Mouse (Mus musculus): ENCODE measurements around the gene Spred1.
"Not testable (repeated sequence)": the region's sequence is repeated elsewhere in the genome, so short reads cannot be mapped to it uniquely, and the experiment has no call there.

Spred1 gene

GRCm38 (mm10) chr2:117119291-117120245 lies 1.6 kb upstream of the Spred1 start:
- DNase-seq (ENCODE audit: inconsistent ontology term) = peak; percentile 86

DNA sequence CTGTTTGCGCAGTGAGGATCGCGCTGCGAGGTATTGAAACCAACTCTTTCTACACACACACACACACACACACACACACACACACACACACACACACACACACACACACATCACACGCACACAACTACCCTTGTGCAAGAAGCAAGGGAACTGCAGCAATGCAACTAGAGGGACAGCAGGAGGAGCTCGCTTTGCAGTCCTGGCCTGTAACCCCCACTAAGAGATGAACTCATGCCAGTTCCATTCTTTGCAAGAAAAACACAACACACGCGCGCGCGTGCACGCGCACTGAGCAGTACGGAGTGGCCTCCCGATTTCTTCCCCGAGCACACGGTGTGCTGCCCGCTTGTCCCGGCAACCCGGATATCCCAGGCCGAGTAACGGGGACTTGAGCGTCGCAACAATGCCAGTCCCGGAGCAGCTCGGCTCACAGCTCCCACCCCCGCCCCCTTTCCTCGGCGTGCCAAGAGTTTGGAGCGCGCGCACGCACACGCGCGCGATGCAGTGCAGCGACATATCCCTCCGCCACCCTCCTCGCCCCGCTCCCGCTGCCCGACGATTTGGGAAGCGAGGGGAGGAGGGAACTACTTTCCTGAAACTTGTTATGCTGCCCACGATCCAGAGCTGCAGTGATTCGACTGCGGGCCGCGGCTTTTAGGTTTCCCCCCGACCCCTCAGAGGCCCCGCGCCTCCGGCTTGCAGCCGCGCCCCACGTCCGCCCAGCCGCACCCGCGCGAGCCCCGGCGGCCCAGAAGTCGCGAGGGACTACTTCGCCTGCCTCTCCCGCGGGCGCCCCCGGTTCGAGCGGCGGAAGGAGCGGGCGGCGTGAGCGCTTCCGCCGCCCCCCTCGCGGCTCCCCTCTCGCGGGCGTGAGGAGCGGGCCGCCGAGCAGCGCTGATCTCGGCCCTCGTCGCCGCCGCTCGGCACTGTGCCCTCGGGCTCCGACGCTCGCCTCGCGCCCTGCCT lies 645 bp upstream of the Spred1 start:
- DNase-seq (ENCODE audit: inconsistent ontology term) = peak; percentile 99

GRCm38 (mm10) chr2:117121984-117122605 lies 921 bp downstream of the Spred1 start:
- DNase-seq (ENCODE audit: inconsistent ontology term) = peak; percentile 51

- DNase-seq (ENCODE audit: inconsistent ontology term) = peak; percentile 78
These were observed 1.6 kb downstream of the Spred1 start for GRCm38 (mm10) chr2:117122701-117123337.

- peak; percentile 45 for DNase-seq (ENCODE audit: inconsistent ontology term)
These were observed 2.5 kb downstream of the Spred1 start for GRCm38 (mm10) chr2:117123701-117124100.

GRCm38 (mm10) chr2:117124839-117125238 lies 3.7 kb downstream of the Spred1 start:
- DNase-seq (ENCODE audit: inconsistent ontology term) = peak; percentile 49

- DNase-seq (ENCODE audit: inconsistent ontology term) = no peak
These were observed 8.0 kb downstream of the Spred1 start for GRCm38 (mm10) chr2:117129156-117129555.

DNA sequence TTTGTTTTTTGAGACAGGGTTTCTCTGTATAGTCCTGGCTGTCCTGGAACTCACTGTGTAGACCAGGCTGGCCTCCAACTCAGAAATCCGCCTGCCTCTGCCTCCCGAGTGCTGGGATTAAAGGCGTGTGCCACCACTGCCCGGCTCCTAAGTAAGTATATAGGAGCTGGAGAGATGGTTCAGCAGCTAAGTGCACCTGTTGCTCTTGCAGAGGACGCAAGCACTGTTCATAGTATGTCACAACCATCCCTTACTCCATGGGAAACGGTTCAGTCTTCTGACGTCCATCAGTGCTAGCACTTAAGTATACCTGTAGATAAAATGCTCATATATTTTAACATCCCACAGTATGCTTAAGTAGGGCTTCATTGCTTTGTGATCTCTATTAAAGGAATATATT lies 9.9 kb downstream of the Spred1 start:
- not testable (repeated sequence) for DNase-seq (ENCODE audit: inconsistent ontology term)

- DNase-seq (ENCODE audit: inconsistent ontology term) = no peak
These were observed 10.7 kb downstream of the Spred1 start for GRCm38 (mm10) chr2:117131910-117132309.

- DNase-seq (ENCODE audit: inconsistent ontology term) = peak; percentile 37
These were observed 12.4 kb downstream of the Spred1 start for GRCm38 (mm10) chr2:117133541-117133940.

- DNase-seq (ENCODE audit: inconsistent ontology term) = no peak
These were observed 16.6 kb downstream of the Spred1 start for GRCm38 (mm10) chr2:117137751-117138150.

DNA sequence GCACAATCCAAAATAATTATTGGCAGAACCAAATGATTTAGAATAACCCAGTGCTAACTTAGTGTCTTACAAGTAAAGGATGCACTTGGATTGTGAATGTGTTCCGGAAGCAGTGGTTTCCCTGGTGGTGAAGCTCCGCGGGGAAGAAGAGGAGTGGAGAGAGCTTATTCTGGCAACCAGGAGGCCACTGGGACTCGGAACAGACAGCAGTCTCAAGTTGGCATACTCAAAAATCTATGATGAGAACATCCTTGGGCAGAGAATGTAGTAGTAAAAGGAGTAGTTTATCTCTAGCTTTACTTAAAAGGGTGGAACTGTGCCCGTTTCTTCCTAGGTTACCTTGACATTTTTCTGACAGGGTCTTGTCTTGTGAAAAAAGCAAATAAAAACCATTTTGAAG lies 17.8 kb downstream of the Spred1 start:
- DNase-seq (ENCODE audit: inconsistent ontology term) = no peak

DNA sequence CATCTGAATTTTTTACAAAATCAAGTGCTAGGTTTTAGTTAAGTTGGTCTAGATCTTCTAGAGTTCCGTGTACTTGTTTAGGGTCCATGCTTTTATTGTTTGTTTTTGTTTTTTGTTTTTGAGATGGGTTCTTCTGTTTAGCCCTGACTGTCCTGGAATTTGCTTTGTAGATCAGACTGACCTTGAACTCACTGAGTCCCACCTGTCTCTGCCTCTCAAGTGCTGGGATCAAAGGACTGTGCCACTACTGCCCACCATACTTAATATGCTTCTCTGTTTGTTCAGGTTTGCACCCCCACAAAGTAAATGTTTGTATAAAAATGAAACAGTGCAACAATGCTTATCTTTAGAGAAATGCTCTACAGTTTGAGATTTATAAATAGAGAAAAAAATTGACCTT lies 18.8 kb downstream of the Spred1 start:
- DNase-seq (ENCODE audit: inconsistent ontology term) = no peak

DNA sequence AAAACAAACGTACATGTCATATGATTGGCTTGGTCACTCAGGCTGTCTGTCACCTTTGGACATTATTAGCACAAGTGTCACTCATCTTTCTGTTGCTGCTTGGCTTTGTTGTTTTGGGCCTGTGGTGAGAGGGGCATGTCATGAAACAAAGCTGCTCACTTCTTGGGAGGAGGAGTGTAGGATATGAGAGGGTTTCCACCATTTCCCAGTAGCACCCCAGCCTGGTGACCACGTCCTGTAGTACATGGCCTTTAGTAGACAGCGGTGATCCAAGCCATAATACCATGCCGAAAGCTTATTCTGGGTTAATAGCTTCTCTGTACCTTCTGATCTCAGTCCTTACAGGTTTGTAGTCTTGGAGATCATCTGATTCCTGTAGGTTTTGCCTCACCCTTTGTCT lies 21.9 kb downstream of the Spred1 start:
- DNase-seq (ENCODE audit: inconsistent ontology term) = no peak

- no peak for DNase-seq (ENCODE audit: inconsistent ontology term)
These were observed 24.9 kb downstream of the Spred1 start for GRCm38 (mm10) chr2:117146026-117146425.

DNA sequence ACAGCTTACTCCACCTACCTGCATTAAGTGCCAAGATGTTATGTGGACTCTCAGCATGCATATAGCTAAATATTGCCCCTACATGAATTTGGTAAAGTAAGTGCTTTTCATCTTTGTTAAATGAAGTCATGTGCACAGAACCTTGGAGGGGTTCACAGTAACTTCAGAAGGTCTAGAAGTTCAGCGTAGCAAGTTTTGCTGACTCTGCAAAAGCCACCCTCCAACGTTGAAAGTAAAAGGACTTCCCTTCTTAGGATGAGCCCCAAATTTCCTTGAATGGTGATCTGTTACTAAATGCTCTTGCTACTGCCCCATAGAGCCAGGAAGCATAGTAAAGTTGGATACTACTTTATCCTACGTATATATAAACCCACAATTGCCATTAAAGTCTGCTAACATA lies 25.4 kb downstream of the Spred1 start:
- no peak for DNase-seq (ENCODE audit: inconsistent ontology term)

GRCm38 (mm10) chr2:117152161-117152560 lies 31.0 kb downstream of the Spred1 start:
- no peak for DNase-seq (ENCODE audit: inconsistent ontology term)

GRCm38 (mm10) chr2:117168379-117168778 lies 47.2 kb downstream of the Spred1 start:
- DNase-seq (ENCODE audit: inconsistent ontology term) = no peak

DNA sequence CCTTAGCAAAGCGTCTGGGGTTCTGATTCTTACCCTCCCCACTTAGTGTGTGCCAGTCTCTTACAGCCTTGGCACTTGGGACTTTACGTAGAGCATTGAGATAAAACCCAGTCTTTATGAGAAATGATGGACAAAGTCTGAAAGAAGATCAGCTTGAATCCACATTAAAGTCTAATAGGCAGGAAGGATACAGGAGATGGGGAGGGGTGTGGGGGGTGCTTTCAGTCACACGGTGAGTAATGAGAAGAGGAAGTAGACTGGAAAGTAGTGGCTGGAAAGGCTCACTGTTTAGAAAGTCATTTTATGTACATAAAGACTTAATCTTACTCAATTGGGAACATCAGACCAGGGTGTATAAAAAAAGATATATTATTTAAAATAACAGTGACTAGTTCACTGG lies 47.9 kb downstream of the Spred1 start:
- DNase-seq (ENCODE audit: inconsistent ontology term) = no peak

GRCm38 (mm10) chr2:117172981-117173380 lies 51.8 kb downstream of the Spred1 start:
- no peak for DNase-seq (ENCODE audit: inconsistent ontology term)

DNA sequence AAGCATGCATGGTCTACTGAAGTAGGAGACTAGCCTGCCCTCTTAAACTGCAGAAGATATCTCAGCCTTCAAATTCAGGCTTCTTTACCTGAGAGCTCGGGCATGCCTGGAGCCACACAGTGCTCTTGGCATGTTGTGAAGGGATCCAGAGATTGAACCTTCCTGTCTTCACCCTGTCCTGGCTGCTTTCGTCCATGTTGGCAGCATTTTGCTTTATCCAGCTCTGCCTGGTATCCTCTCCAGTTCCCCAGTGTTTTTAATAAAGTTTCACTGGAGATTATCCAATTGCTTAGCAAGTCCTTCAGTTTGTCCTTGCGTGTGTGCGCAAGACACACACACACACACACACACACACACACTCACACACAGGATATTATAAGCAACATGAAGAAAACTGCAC lies 54.9 kb downstream of the Spred1 start:
- DNase-seq (ENCODE audit: inconsistent ontology term) = no peak

All from Muller cell, postnatal 12 days (primary cell).